Mouse (Mus musculus) heart, adult 2 months (tissue): Measurements from ENCODE around the gene Rrp7a. TPM values are rescaled to one million over a fixed set of nuclear protein-coding genes. Genes with fewer than 3 reads are reported as not detected.
"Not testable (repeated sequence)": the region's sequence is repeated elsewhere in the genome, so short reads cannot be mapped to it uniquely, and the experiment has no call there.

Experiments used
- DNase-seq, 2 experiments: peaks; one replicate each; pipeline ENCODE4 v3.0.0; 2021
- H3K27ac ChIP-seq: fragments of 200-600 bp; 2 replicates; pipeline ENCODE4 v1.8.1; 2022
- H3K27me3 ChIP-seq: fragments of 200-500 bp; 2 replicates; pipeline ENCODE4 v1.6.1; 2012; ENCODE audit warnings: mild to moderate bottlenecking, low read length, inconsistent platforms, mixed read lengths; ENCODE audit not compliant: control insufficient read depth, insufficient read depth
- H3K36me3 ChIP-seq: fragments of 200-500 bp; 2 replicates; pipeline ENCODE4 v1.6.1; 2012; ENCODE audit warnings: low read length, inconsistent platforms; ENCODE audit not compliant: control insufficient read depth, insufficient read depth
- H3K4me1 ChIP-seq: fragments of 200-500 bp; 2 replicates; pipeline ENCODE4 v1.6.1; 2011; ENCODE audit warnings: low read length; ENCODE audit not compliant: control insufficient read depth, insufficient read depth
- H3K4me3 ChIP-seq: fragments of 200-600 bp; 2 replicates; pipeline ENCODE4 v1.8.1; 2022
- H3K79me2 ChIP-seq: fragments of 200-500 bp; replicated peaks from 2 replicates; pipeline ENCODE4 v1.6.1; 2012; ENCODE audit warnings: mild to moderate bottlenecking, inconsistent platforms, low read length, moderate library complexity, mixed read lengths; ENCODE audit not compliant: control insufficient read depth, insufficient read depth
- H3K9ac ChIP-seq: fragments of 200-500 bp; 2 replicates; pipeline ENCODE4 v1.6.1; 2012; ENCODE audit warnings: low read depth, mild to moderate bottlenecking, control low read depth, inconsistent platforms, low read length, mixed read lengths
- CTCF ChIP-seq: fragments of 200-600 bp; IDR thresholded peaks from 2 replicates; pipeline ENCODE4 v1.8.1; 2022; ENCODE audit warnings: antibody characterized with exemption, mild to moderate bottlenecking, moderate library complexity
- EP300 ChIP-seq: fragments of 200-500 bp; IDR thresholded peaks from 2 replicates; pipeline ENCODE4 v1.6.1; 2011; ENCODE audit warnings: low read depth, low read length, control low read depth; ENCODE audit not compliant: insufficient read depth
- POLR2A ChIP-seq: fragments of 200-500 bp; IDR thresholded peaks from 2 replicates; pipeline ENCODE4 v1.6.1; 2011; ENCODE audit warnings: mild to moderate bottlenecking, low read depth, low read length, control low read depth; ENCODE audit not compliant: insufficient read depth
- WGBS: fragments of 180-500 bp; shearing (Covaris S2); methylation state at CpG from one replicate; pipeline ENCODE4 v1.1.7; 2018; 5-methylcytosine and 5-hydroxymethylcytosine counted together
- intact Hi-C: fragments of 180-260 bp; cut with DNase I; formaldehyde crosslinking; loops from one replicate; pipeline ENCODE4 v1.15.1; 2025
- polyA plus RNA-seq: library from polyadenylated mRNA; depleted of rRNA; stranded (reverse); fragments of >200 nt; gene quantifications from 2 replicates; pipeline ENCODE4 v1.2.3, GENCODE M21; 2012
- total RNA-seq, 2 experiments: library from RNA; stranded (reverse); gene quantifications; 2 replicates each; pipeline ENCODE4 v1.2.3; 2021

The Rrp7a gene
- total and polyA plus RNA-seq, 3 experiments, result 39.9 to 62.0 (median 40.9) TPM

- Histone ChIP-seq H3K79me2 (no peaks in the 10 kb centered on the region), H3K4me1 (no peaks in the 10 kb centered on the region), H3K27ac (no peak overlapping the region), H3K27me3 (no peaks in the 10 kb centered on the region), H3K36me3 (no peaks in the 10 kb centered on the region; the same call in 1 of the 2 replicates), H3K4me3 (no peak overlapping the region), H3K9ac (no peak overlapping the region)
- no peak for TF ChIP-seq CTCF
- TF ChIP-seq POLR2A, result no peak
- TF ChIP-seq EP300, result no peak
- intact Hi-C loops, result no loop called here
- WGBS, result 88% methylated on average over 7 of the region's 7 CpGs
- no peak for DNase-seq
These were observed 7.1 kb upstream of the Rrp7a start for GRCm38 (mm10) chr15:83129530-83130231.

GRCm38 (mm10) chr15:83127037-83127436 lies 4.4 kb upstream of the Rrp7a start:
- DNase-seq, H3K4me3 ChIP-seq, H3K36me3 ChIP-seq, intact Hi-C loops, H3K27ac ChIP-seq, H3K4me1 ChIP-seq, H3K27me3 ChIP-seq, H3K79me2 ChIP-seq, H3K9ac ChIP-seq: not testable (repeated sequence)
- 69% methylated on average over 3 of the region's 3 CpGs for WGBS

- TF ChIP-seq POLR2A (no peak), EP300 (no peak), CTCF (no peak)
- Histone ChIP-seq H3K27ac (no peak overlapping the region), H3K4me1 (no peaks in the 10 kb centered on the region), H3K4me3 (no peak overlapping the region), H3K27me3 (no peaks in the 10 kb centered on the region), H3K79me2 (no peaks in the 10 kb centered on the region), H3K36me3 (no peaks in the 10 kb centered on the region; the same call in 1 of the 2 replicates), H3K9ac (no peak overlapping the region)
- intact Hi-C loops, result no loop called here
- no peak for DNase-seq
- WGBS, result 83% methylated on average over 9 of the region's 9 CpGs
These were observed 4.0 kb upstream of the Rrp7a start for GRCm38 (mm10) chr15:83126582-83126981.

- Histone ChIP-seq H3K36me3 (no peaks in the 10 kb centered on the region; the same call in 1 of the 2 replicates), H3K4me3 (no peak overlapping the region), H3K79me2 (no peaks in the 10 kb centered on the region), H3K9ac (no peak overlapping the region), H3K4me1 (no peaks in the 10 kb centered on the region), H3K27me3 (no peaks in the 10 kb centered on the region), H3K27ac (no peak overlapping the region)
- TF ChIP-seq POLR2A (no peak), CTCF (no peak), EP300 (no peak)
- DNase-seq, result no peak
- 73% methylated on average over 5 of the region's 5 CpGs for WGBS
- intact Hi-C loops, result no loop called here
These were observed 2.0 kb upstream of the Rrp7a start for GRCm38 (mm10) chr15:83124625-83125024.

- Histone ChIP-seq H3K27me3 (no peaks in the 10 kb centered on the region), H3K79me2 (no peaks in the 10 kb centered on the region), H3K4me3 (peak overlapping the region; percentile 95), H3K9ac (peak overlapping the region; percentile 84), H3K4me1 (no peaks in the 10 kb centered on the region), H3K36me3 (no peaks in the 10 kb centered on the region), H3K27ac (peak overlapping the region; percentile 74)
- no peak for TF ChIP-seq EP300
- no peak for TF ChIP-seq POLR2A
- peak; percentile 28 for TF ChIP-seq CTCF
- intact Hi-C loops, result loop anchor here (1.0 kb wide), 1 partner anchor 27 kb away; the partner anchor contains the start of gene Poldip3
- 3% methylated on average over 43 of the region's 43 CpGs for WGBS
- DNase-seq, result peak; percentile 38 to 43
These were observed 664 bp downstream of the Rrp7a start for GRCm38 (mm10) chr15:83121709-83122565.

GRCm38 (mm10) chr15:83118360-83118759 lies 4.2 kb downstream of the Rrp7a start:
- H3K4me3 ChIP-seq, result no peak overlapping the region
- no peaks in the 10 kb centered on the region for H3K79me2 ChIP-seq
- H3K27ac ChIP-seq, result no peak overlapping the region
- DNase-seq, result no peak
- H3K27me3 ChIP-seq, result no peaks in the 10 kb centered on the region
- no peaks in the 10 kb centered on the region for H3K36me3 ChIP-seq
- no peaks in the 10 kb centered on the region for H3K4me1 ChIP-seq
- intact Hi-C loops, result no loop called here
- TF ChIP-seq CTCF (peak; percentile 55), POLR2A (no peak), EP300 (no peak)
- 55% methylated on average over 7 of the region's 7 CpGs for WGBS
- H3K9ac ChIP-seq, result no peak overlapping the region
